Mouse (Mus musculus) layer of hippocampus, postnatal 14 days (tissue): ENCODE measurements around the gene Jazf1. TPM values are rescaled to one million over a fixed set of nuclear protein-coding genes. Genes with fewer than 3 reads are reported as not detected.

Experiments used
- DNase-seq, 2 experiments: peaks; one replicate each; pipeline ENCODE4 v3.0.0; 2021 to 2022; ENCODE audit warnings: low spot score in 2 of 2, mixed read lengths in 1 of 2
- total RNA-seq, 2 experiments: library from RNA; stranded (reverse); gene quantifications; 2 replicates each; pipeline ENCODE4 v1.2.3; 2021

Jazf1 gene
- total RNA-seq, 2 experiments from 2014 or later, result 55.1 to 56.9 TPM

DNA sequence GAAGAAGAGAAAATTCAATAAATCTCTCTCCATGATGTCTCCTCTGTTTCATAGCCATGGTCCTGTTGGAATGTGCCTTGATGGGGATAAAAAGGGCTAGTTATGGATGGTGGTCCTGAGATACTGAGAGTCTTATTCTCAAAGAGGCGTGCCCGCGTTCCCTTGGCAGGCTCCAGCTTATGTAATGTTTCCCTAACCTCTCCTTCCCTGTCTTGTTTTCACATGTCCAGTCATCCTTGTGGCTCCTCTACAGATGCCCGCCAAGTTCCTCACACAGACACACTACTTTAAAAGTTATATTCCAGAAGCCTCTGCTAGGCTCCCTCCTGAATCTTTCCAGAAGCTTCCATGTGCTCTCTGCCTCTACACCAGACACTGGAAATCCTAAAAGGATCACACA is 151.0 kb downstream of the Jazf1 start:
- no peak for DNase-seq

GRCm38 (mm10) chr6:52916836-52917376 is 151.5 kb downstream of the Jazf1 start:
- no peak for DNase-seq

DNA sequence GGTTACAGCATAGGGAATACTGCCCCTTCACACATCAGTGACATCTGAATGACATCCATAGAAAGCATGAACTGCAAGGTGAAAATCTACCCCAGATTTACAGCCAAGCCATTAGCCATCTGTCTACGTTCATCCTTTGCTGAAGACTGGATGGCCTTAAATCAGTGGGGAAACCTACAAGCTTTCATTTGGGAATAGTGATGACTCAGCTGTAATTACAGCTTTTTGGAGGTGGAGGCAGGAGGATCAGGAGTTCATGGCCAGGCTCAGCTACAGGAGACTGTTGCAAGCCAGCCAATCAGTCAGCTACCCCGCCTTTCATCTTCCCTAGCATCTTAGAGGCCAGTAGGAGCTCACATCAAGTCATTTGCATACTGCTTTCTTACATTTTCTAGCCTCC is 153.5 kb downstream of the Jazf1 start:
- no peak for DNase-seq

DNA sequence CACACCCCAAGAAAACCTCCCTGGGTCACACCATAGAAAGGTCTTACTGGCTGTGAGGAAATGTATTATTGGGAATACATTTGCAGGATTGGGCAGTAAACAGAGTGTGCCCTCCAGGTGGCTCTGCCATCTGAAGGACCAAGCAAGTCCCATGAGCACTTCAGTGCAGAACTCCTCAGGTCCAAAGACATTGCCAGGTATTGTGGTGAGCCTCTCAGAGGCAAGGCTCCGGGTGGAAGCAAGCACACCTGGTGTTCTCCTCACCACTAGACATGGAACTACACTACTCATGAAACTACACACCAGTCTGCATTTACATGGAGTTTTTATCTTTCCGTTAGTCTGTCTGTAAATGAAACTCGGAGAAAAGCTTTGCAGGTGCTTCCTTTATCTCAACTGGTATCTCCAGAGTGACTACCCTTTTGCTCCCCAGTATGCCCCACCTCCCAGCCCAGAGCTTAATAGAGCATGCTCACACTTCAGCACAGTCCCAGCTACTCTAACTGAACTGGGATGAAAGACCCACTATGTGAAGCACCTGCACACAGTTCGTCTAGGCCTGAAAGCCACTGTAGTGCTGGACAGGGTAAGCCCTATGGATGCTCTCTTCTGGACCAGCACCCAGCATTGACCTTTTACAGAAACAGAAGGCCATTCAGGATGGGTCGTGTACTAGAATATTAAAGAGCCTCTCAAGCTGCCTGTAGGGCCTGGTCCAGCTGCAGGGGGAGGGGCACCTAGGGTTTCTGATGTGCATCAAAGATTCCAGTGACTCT is 156.1 kb downstream of the Jazf1 start:
- peak in 1 of 2 experiments; percentile 45 for DNase-seq

DNA sequence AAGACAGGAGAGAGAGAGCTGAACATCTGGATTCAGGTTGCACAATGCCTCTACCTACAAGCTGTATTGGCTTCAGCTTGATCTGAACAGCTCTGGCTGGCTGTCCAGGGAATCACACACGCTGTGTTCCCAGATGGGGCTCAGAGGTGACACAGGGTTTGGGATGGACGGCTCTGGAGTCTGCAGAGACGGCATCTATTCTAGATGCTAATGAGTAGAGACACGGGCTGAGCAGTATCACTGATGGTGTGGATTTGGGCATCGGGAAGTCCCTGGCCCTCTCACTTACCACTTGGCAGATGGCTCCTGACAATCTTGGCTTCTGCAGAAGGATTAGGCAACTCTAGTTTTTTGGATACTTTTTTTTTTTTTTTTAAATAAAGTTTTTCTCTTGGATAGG is 161.6 kb downstream of the Jazf1 start:
- DNase-seq, result no peak

- no peak for DNase-seq
These were observed 163.3 kb downstream of the Jazf1 start for GRCm38 (mm10) chr6:52905100-52905499.

- DNase-seq, result no peak
These were observed 165.0 kb downstream of the Jazf1 start for GRCm38 (mm10) chr6:52903226-52903960.

GRCm38 (mm10) chr6:52899574-52900245 is 168.7 kb downstream of the Jazf1 start:
- DNase-seq, result no peak

DNA sequence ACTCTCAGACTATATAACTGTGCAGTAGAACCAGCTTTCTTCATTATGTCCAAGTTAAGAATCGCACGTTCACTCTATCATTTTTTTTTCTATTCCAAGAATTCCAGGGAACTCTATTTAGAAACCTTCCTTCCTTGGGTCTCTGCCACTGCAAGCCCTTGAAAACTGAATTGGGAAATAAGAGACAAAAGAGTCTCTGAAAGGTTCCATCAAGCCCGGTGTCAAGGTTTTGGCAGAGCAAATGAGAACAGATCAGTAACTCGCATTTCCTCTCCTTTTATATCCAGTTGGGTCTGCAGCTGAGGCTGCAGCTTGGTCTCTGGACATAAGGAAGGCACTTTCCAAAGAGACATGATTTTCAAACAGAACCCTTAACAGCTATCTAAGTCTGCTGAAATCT is 173.4 kb downstream of the Jazf1 start:
- peak in 1 of 2 experiments; percentile 29 for DNase-seq

- DNase-seq, result peak; percentile 20 to 37
These were observed 174.0 kb downstream of the Jazf1 start for GRCm38 (mm10) chr6:52894501-52894823.

DNA sequence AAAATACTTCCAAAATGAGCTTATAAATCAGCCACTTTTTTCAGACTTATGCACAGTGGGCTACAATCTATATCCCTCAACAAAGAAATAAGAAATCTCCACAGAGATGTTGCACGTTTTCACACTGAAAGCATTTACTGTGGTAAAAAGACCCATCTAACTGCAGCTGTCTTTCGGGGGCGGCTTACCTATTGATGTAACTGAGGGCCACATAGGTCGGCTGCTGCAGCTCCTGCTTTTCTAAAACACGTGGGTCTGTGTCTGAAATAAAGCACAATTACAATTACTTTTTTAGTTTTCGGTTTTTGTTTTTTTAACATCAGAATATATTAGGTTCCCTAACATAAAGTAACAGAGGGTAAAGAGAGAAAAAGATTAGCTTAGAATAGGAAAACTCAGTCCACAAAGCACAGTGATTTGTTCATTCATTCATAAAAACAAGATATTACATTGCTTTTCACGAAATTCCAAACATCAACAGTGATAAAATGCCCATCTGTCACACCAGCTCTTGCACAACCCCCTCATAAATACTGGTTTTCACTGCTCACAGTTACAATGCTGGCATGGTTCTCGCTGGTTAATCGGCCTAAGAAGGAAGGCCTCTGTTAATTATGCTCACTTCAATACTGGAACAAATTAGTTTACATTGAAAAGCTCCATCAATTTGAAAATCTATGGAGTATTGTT is 174.5 kb downstream of the Jazf1 start:
- DNase-seq, result peak in 1 of 2 experiments; percentile 71

DNA sequence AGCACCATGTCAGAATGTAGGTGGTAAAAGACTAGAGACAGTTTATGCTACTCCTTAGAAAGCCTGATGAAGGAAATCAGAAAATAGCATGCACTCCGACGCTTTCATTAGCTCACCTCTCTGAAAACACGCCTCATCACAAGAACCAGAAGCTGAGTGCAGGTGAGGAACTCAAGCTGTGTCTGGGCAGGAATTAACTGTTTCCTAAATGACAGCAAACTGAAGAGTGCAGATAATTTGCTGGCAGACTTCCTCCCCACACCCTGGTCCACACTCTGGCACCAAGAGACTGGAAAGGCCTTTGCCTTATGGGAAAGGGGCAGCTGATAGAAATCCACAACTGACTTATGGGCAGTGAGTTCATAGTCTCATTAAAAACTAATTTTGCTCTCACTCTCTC is 175.5 kb downstream of the Jazf1 start:
- no peak for DNase-seq

- DNase-seq, result no peak
These were observed 180.8 kb downstream of the Jazf1 start for GRCm38 (mm10) chr6:52887541-52888203.

- DNase-seq, result no peak
These were observed 184.7 kb downstream of the Jazf1 start for GRCm38 (mm10) chr6:52883773-52884172.

DNA sequence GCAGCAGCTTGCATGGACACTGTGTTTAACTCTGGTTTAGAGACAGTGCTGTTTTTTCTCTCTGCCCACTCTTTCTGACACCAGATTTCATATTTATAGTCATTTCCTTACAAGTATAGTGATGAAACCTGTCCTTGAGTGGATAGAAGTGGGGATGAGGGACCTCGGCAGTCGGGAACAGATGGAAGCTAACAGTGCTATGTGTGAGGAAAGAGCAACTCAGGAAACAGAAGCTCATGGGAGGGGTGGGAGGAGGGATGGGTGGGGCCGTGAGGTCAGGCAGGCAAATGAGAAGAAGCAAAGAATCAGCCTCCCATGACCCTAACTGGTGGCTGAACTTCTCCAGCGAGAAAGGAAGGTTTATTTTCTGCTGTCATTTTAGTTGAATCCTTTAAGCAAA is 191.3 kb downstream of the Jazf1 start:
- no peak for DNase-seq

DNA sequence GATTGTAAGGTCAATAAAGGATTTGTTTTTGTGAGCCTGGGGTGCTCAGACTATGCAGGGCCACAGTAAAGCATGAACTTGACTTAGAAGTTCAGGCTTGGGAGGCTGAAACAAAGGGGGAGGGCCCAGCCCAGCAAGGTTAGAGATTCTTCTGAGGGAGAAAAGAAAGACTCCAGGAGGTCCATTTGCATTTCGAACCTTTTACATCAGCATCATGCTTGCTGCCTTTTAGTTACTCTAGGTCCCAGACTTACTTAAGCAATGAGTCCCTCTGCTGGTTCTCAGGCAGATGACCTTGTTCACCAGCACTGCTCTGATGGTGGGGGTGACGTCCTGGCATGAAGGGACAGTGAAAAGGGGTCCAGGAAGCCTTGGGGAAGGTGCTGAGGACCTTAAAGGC is 197.1 kb downstream of the Jazf1 start:
- no peak for DNase-seq

GRCm38 (mm10) chr6:52869252-52869651 is 199.2 kb downstream of the Jazf1 start:
- no peak for DNase-seq

GRCm38 (mm10) chr6:52868352-52868751 is 200.1 kb downstream of the Jazf1 start:
- DNase-seq, result no peak

- peak; percentile 20 to 26 for DNase-seq
These were observed 206.5 kb downstream of the Jazf1 start for GRCm38 (mm10) chr6:52861928-52862327.

DNA sequence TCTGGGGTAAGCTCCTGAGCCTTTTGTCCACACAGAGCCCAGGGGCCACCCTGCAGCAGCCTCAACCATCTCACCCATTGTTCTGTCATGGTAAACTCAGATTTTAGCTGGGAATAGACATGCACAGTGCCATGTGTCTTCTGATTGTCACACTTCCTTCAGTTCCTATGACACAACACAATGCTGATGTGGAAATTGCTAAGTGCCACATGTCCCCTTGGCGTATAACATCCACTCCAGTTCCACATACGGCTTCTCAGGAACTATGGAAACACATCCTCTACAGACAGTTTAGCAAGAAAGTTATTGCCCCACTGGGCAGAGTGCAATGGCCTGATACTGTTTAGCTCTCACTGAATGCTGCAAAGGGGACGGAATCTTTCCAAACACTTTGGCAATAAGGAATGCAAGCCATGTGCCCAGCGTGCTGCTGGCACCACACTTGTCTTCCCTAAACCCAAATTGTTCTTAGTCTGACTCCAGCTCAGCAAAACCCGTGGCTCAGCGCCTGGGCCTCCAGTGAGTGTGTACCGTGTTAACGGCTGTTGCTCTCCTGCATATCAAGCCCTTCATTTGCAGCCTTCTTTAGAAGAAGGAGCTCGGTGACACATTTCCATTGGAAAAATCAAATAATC is 207.1 kb downstream of the Jazf1 start:
- peak; percentile 38 to 68 for DNase-seq
